Mouse (Mus musculus) cerebellum, adult 11 months (tissue): Measurements from ENCODE around the gene Itih4.

Experiments used
- DNase-seq: peaks from one replicate; pipeline ENCODE4 v3.0.0; 2022

Itih4 gene

DNA sequence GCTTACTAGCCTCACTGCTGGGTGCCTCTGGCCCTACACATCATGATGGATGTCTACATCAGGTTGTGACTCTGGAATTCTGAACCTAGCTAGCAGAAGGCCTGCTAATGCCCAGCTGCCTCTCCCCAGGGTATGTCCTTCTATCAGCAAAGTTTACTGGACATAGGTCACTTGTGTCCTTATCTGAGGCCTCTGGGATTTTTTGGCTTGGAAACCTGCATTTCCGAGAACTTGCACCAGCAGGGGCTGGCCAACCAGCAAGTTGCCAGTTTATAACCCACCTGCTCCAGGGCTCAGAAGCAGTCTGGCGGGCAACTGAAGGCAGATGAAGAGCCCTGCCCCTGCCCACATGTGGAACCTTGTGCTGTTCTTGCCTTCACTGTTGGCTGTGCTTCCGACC is at the start of gene Itih4:
TSS of gene Itih4 (plus strand) at position 273 of the 400 bp plus-strand sequence.
- no peak for DNase-seq

DNA sequence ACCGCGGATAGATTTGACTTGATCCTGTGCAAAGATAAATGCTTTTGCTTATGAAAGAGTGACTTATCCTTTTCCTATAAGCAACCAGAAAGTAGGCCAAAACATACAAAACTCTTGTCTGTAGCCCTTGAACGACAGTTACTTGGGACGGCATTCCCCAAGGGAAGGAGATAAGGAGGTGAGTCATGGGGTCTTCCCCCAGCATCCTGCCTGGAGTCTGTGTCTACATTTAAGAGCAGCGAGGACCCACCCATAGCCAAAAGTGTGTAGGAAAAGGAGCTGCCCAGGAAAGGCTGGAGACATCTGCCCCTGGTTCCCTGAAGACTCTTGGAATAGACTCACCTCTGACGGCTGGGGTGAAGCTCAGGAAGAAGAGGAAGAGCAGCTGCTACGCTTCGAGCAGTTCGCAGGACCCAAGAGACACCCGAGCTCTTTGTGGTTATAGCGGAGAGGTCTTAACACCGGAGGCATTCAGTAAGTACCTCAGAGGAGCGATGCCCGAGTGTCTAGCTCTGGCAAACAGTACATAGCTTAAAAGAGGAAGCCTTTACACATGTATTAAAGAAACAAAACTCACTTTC is 48.8 kb upstream of the Itih4 start:
- DNase-seq, result no peak

DNA sequence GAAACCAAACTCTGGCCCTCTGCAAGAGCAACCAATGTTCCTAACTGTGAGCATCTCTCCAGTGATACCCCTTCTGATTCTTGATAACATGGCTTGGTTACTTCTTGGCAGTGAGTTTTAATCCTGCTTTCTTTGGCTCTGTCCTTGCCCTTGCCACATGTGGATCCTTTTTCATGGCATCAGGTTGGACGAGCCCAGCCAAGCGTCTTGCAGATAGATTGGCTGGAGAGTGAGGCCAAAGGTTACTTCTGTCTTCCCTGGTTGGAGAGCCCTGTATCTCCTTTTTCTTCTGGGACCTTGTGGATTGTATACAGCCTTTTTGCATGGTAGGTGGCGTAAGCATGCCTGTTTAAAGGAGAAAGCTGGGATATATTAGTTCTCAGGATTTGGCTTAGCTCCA is 42.6 kb upstream of the Itih4 start:
- DNase-seq, result no peak

DNA sequence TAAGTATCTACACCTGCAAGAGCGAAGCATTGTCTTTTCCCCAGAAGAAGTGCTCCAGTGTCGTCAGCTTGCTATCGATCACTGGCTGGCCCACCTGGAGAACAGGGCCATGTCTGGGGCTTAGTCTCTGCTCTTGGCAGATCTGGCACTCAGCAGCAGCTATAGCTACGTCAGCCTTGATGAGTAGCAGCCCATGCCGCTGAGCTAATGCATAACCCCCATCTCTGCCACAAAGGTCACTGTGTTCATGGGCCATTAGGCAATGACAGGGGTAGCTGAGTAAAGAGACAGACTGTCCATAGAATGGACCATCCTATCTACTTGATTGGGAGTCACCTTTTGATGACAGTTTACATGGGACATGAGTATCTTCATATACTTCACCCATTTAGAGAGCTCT is 35.8 kb upstream of the Itih4 start:
- no peak for DNase-seq

DNA sequence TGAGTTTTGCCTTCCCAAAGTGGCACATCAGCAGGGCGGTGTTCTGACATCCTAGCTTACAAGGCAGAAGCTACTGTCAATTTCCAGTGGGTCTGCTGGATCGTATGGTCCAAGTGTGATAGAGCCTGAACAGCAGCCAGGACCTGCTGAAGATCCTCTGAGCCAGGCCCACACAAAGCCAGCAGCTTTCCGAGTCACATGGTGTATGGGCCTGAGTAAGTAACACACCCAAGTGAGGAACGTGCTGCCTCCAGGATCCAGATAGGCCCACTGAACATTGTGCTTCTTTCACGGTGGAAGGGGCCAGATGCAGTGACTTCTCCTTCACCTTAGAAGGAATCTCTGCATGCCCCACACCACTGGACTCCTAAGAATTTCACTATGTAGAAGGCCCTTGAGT is 34.0 kb upstream of the Itih4 start:
- DNase-seq, result no peak

DNA sequence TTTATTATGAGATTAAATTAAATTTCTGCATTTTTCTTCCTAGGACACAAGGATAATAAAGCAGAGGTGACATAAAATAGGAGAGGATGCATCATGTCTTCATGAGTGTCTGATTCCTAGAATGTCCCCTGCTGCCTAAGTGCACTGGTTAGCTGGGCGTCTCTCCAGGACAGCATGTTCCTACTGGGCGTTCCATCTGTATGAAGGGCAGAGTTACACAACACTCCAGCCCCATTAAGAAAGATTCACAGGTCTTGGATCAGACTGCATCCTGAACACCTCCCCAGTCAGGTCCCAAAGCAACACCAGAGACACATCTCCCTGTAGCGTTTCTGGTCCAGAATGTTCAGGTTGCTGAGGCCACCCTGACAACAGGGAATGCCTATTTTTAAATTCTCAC is 31.0 kb upstream of the Itih4 start:
- peak; percentile 39 for DNase-seq

DNA sequence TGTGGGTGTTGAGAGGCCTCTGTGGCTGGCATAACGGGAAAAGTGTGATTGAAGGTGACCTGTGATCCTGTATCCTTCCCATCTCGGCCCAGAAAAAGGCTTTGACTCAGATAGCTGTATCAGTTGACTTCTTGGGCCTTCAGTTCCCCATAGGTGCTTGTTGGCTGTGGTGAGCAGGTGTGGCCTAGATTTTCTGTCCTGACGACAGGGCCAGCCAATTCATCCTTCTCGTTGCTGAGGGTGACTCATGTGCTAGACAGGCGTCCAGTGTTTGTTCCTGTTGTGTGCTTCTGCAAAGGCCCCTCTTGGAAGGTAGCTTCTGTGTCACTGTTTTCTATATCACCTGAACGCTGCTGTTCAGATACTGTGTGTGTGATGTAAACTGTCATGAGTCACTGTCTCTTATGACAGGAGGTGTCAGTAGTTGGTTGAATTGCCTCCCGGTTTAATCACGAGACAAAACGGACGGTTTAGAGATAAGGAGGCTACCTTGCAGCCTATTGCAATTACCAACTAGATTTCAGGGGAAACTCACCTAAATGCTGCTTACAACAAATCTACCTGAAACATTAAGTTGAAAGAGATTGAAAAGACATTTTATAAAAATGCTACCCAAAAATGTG is 29.3 kb upstream of the Itih4 start:
- DNase-seq, result peak; percentile 41

DNA sequence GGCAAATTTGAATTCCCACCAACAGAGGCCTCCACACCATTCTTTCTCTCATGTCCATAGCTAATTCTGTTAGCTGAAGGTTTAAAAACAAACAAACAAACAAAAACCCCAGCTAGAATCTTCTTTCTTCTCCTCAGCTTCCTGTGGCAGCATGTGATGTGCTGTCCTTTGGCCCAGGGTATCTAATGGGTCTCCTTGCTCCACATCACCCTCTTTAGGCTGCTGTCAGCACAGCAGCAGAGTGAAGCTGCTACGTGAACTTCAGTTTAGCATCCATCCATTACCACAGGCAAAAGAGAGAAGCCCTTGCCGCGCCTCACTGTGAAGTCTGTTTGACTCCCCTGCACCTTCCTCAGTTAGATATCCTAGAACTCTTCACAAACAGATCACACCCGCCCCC is 28.3 kb upstream of the Itih4 start:
- DNase-seq, result no peak

DNA sequence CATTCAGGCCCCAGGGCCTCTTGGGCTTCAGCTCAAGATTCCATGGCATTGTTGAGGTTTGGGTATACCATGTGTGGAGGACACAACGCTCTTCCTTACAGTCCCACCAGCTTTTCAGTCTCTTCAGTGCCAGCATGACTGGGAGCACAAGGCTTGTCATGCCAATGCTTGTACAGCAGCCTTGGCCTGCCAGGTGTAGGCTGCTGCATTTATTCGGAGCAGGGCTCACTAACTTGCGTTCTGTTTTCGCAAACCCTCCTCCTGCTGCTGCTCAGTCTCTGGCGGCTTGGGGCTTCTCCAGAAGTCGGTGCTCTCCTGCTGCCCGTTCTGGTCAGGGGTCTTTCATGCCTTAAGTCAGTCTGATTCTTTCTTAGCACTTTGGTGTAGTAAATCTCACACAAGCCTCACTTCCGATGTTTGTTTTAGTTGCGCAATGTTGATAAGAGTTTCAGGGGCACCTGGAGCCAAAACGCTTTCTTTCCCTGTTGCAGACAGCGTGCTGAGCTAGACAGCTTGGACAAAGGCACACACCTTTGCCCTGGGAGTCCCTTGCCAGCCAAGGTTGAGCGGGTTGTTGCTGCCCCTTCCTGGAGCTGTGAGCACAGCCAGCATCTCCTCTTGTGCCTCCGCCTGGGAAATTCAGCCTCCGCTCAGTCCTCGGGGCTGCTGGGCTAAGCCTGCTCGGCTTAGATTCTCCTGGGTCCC is 24.7 kb upstream of the Itih4 start:
- DNase-seq, result peak; percentile 25

DNA sequence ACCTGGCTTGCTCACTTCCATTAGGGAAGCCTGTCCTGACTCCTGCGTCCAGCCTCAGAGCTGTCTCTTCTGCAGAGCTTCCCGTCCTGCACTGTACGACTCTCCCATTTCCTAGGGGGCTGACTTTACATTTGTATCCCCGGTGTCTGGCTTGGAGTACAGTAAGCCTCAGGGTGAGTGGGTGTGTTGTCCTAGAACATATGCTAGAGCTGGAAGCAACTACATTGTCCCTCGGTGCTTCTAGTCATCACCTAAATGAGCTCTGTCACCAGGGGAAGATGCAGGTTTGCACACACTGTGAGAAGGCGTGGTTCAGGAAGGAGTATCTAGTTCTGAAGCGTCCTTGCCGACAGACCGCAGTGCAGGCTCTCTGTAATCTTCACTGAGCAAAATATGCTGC is 23.9 kb upstream of the Itih4 start:
- DNase-seq, result no peak

DNA sequence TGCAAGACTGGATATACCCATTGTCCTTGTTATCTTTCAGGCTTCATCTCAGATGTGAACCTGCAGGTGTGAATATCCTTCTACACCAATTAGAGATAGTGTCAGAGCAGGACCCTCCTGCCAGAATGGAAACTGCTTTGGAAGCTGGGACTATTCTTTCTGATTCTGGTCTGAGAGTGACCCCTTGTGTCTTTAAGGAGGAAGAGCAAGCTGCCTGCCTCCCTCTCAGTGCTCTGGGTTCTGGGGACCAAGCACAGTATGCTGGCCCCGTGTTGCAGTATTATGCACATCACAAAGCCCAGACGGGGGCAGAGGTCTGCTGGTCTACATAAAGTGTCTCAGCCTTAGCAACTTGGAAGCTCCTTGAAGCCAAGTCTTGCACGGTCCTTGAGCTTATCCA is 21.0 kb upstream of the Itih4 start:
- DNase-seq, result no peak

DNA sequence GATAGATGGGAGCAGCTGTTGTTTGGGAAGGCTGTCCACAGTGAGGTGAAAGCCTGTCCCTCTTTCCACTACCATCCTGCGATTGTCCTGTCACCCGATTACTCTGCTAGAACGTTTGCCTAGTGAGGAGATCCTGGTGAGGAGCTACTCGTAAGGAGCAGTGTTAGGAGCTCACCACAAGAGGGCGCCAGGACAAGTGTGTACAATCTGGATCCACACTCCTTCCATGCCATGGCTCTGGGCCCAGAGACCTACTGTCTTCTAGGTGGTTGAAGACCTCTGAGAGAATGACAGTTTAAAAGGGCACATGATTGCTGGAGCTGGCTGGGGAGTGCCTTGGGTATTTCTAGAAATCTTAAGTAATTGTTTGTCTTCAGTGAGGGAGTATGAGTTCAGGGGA is 19.2 kb upstream of the Itih4 start:
- peak; percentile 55 for DNase-seq

DNA sequence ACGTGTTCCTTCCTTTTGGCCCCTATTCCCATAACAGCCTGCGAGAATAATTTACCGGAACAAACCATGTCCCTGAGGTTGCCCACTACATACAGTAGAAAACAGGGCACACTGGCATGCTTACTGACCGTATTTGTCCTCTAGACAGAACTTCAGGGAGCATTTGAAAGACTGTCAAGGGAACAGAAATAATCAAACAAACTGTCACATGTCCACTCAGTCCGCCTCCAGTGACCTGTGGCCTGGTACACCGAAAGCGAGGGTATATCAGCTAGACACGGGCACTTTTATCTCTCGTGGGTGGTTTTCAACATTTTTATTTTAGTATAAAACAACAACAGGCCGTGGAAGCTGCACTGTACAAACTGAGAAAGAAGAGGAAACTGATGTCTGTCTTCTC is 17.4 kb upstream of the Itih4 start:
- no peak for DNase-seq

DNA sequence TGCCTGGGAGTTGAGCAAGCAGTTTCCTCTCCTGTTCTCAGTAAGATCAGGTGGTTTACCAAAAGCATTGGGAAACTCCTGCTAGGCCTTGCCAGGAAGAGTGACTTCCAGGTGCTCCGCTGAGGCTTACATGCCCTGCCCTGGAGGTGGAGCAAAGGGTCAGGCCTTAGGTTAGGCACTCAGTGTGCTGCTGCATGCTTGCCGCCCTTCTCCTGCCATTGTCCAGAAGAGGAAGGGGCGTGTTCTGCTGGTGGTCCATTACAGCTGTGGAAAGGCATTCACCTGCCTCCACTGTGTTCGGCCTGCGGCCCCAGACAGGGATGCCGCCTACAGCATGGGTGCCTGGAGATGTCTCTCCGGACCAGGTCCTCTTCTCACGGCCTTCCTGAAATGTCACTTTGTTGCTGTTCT is 16.9 kb upstream of the Itih4 start:
- no peak for DNase-seq

DNA sequence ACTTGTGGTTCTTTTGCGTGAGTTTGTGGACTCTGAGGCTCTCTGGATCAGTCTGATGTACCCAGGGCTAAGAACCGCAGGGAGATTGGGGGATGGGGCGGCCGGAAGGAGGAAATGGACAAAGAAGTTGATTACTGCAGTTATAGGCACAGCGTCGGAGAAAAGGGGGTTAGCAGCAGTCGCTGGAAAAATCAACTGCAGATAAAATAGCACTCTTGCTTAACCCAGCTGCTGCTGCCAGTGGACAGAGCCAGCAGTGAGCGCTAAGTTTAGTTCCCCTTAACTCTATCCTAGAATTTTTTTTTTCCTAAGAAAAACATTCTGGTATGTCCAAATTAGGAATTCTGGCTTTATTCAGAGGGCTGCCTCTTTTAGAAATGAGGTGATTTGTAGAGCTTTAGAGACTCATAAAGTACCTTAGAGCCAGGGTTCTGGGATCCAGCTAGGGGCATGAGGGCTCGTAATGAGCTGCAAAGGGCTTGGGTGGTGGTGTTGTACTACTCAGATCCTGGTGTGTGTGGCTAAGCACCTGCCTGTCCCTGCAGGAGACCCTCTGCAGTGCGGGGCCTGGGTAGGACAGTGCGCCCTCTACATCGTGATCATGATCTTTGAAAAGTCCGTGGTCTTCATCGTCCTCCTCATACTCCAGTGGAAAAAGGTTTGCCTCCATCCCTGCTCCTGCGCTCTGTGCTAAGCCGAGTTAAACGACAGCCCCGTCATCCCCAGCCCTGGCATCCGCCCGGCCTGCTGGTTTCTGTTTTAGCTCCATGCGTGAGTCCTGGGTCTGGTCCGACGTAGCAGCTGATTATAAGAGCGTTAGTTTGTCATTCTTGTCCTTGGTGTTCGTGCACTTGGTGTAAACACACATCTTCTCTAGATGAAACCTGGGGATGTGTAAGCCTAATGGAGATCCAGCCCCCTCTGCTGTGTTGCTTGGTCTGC is 15.8 kb upstream of the Itih4 start:
- no peak for DNase-seq

DNA sequence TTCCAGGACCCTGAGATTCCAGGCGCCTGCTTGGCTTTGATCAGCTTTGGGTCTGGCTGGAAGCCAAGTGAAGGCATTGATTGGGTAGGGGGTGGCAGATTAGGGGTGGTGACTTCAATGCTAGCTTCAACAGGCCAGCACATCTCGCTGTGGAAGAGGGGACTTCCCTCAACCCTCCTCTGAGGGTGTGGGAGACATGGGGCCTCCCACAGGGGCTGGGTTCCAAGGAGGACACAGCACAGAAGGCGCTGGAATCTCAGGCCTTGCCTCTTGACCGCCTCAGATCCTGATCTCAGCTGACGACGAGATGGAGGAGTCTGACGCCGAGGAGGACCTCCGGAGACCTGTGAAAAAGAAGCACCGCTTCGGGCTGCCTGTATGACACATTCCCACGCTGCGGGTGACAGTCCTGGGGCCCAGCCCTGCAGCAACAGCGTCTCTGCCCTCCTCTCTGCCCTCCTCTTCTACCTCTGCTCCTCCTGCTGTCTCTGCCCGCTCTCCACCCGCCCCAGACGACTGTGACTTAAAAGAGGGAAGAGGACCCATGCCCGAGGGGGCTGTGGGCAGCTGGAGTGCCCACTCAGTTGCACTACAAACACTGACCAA is 12.1 kb upstream of the Itih4 start:
- DNase-seq, result no peak

DNA sequence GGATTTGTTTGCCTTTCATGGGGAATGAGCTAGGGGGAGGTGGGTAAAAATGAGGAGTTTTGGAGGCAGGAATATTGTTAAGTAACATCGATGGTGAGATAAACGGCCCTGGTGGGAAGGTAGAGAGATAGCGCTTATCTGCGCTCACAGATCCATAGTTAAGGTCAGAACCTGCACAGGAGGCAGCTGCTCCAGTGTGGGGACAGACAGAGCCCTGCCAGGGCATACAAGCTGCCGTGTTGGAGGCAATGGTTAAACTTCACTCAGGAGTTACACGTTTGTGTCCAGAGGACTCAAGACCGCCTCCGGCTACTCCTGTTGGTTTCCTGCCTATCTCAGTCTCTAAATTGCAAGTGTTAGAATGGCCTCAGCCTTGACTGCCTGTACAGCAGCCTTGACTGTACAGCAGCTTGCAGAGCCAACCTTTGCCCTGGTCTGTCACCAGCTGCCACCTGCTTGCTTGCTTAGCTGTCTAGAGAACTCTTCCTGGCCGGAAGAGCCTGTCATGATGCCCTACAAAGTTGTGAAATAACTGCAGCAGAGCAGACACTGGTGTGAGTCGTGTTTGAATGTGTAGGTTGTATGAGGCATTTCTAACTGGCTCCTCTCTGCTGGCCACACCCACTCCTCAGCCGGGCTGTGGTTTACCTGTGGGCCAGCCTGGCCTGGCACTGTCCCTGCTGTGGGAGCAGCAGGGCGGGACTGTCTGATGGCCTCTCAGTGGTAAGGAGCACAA is 11.0 kb upstream of the Itih4 start:
- DNase-seq, result no peak

DNA sequence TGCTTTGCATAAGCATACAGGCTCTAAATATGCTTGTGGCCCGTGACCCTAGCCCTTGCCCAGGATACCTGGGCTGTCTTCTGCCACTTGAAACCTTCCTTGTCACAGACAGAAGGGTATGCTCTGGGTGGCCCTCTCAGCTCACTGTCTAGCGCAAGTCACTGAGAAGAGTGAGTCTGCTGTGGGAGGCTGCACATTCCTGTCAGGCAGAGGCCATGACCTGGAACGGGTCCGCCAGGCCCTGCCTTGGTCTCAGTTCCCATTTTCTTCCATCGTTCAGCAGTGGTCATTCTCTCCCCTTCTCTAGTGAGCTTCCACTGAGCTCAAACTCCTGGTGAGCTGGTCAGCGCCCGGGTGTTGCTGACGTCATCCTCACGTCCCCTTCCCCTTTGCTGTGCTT is 10.3 kb upstream of the Itih4 start:
- no peak for DNase-seq

DNA sequence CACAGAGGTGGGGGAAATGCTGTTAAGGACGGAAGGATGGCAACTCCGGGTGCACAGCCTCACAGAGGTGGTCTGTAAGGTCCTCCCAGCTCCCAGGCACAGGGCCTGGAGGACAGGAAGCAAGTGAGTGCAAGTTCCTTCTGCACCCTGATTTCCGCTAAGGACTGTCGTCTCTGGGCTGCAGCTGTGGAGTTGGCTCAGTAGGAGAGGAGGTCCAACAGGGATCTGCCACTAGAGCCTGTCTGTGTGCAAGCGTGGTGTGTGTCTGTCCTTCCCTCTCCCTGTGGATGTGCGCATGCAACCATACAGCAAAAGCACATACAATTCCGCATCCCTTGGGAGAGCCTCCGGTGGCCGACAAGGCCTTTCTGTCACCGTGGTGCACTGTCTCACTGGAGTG is 9.8 kb upstream of the Itih4 start:
- no peak for DNase-seq

DNA sequence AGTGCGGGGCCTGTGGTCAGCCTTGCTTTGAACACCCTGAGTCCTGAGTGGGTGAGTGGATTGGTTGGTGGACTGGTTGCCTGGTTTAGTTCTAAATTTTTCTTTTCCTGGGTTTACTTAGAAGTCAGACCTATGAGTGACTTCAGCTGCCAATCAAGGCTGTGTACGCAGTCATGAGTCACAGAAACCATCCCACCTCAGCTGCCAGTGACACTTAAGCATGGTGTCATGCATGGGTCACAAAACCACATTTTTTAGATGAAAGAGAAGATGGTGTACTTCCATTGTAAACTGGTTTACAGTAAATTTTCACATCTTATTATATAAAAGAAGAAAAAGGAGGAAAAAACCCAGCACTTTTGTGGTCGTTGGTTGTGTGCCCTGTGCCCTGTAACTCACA is 8.4 kb upstream of the Itih4 start:
- DNase-seq, result no peak

DNA sequence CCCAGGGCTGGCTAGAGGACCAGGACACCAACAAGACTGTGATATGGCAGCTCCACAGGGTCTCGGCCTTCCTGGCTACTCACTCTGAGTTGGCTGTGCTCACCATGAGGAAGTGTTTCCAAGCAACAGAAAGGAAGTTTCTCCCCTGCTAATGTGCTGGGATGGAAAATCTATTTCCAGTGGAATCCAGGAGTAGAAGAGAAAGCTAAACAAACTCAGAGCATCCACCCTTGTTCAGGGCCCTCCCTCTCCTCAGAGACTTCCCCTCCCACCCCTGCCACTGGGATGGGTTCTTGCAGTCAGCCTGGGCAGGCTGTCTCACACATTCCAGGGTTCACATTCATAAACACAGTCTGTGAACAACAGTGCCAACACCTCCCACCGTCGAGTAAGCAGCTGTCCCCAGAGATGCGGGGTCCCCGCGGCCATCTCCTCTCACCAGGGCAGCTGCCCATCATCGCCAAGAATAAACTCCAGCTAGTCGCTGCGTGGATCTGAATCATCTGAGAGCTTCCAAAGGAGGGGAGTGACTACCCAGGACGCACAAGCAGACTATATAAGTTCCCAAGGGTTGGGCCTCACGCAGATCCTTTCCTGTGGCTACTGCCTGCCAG is 7.2 kb upstream of the Itih4 start, which contains the start of gene Mustn1:
TSS of gene Mustn1 (plus strand) at position 243 of the 614 bp plus-strand sequence.
- DNase-seq, result no peak

DNA sequence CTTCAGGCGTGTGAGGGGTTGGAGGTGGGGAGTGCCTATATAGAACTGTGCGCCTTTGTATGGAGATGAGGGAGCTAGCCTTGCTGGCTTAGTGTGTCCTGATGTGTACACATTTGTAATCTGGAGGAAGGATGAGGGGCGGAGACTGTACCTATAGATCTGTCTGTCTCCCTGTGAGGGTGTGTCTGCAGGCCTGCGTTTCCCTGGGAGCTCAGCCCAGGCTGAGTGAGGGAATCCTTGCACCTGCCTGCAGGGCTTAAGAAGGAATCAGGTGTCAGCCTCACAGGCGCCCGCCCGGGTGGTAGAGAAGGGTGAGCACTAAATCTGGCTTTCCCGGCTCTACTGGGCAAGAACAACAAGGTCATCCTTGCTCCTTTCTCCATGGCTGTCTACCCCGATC is 6.5 kb upstream of the Itih4 start:
- DNase-seq, result no peak
